Mouse (Mus musculus) NIH3T3 (cell line): ENCODE results near the gene Rad23b.
"Not testable (repeated sequence)": the region's sequence is repeated elsewhere in the genome, so short reads cannot be mapped to it uniquely, and the experiment has no call there.

ENCODE experiments used
- DNase-seq: peaks from one replicate; pipeline ENCODE4 v3.0.0-alpha.2; 2012; ENCODE audit warnings: low read depth

The Rad23b gene

DNA sequence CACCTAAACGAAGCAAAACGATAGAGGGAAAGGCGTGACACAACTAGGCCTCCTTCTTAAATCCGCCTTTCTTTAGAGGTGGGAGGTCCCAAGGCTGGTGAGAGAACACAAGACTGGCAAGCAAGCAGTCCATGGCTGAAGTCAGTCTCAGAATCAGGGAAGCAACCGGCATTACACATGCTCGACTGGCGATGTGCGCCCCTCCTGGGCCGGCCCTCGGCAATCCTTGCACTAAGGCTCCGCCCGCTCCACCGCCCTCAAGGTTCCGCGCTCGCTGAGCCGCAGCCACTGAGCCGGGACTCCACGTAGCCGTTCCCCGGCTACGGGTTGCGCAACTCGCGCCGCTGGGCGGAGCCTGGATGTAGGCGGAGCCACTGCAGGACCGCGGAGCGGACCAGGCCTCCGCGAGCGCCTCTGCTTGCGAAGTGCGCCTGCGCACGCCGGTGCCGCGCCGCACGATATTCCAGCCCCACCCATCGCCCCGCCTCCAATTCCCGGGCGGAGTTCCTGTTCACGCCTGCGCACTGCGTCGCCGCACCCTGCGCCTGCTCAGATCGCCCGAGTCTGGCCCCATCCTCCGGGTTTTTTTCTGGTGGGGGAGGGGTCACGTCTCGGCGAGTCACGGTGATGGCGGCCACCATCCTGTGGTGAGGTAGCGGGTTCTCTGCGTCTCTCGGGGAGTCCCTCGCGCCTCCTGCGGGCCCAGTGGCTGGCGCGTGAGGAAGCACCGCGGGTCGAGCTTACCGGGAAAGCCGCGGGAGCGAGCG is at the start of gene Rad23b:
TSS of gene Rad23b (plus strand) at position 592 of the 767 bp plus-strand sequence.
- DNase-seq, result peak; percentile 100

DNA sequence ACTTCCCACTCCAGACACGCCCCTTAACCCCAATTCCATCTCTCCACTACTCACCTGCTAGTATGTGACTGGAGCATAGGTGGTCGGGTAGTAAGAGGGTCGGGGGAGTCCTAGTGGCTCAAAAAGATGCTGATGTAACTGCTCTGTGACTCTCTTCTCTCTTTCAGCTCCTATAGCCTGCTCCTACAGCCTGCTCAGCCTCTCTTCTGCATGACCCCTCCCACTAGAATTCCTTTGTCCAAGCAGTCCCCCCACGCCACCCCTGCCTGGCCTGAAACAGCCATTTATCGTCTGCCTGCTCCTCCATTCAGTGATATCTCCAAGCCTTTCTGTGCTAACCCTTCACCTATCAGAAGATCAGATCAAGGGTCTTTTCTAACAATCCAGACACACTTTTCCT is 45.7 kb upstream of the Rad23b start:
- no peak for DNase-seq

DNA sequence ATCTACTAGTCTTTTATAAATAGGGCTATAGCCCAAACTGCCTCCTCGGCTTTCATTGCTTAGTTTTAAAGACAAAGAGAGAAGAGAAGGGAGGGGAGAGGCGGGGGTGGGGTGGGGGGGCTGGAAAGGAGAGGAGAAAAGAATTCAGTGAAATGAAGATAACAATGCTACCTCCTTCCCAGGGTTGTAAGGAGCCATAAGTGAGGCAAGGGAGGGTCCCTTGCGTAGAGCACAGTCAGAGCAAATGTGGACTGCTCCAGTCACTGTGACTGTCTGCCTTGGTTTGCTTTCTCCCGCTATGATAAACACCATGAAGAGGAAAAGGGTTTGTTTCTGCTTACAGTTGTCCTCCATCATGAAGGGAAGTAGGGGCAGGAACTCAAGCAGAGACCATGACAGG is 43.2 kb upstream of the Rad23b start:
- no peak for DNase-seq

DNA sequence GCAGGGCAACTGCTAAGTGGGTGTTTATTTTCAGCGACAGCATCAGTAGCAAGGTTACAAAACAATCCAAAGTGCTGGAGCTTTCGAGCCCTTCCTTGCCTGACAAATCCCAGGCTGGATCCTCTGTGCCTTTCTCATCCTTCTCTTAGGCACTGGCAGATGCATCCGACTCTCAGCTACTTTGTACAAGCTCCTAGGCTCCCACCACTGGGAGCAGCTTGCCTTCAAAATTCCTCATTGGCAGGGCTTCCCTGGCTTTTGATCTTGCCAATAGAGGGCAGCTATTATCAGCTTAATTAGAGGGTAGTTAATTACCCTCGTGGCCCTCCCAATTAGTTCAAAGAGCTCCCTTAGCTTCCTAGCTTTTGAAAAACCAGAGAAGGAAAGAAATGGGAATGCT is 33.1 kb upstream of the Rad23b start:
- DNase-seq, result no peak

DNA sequence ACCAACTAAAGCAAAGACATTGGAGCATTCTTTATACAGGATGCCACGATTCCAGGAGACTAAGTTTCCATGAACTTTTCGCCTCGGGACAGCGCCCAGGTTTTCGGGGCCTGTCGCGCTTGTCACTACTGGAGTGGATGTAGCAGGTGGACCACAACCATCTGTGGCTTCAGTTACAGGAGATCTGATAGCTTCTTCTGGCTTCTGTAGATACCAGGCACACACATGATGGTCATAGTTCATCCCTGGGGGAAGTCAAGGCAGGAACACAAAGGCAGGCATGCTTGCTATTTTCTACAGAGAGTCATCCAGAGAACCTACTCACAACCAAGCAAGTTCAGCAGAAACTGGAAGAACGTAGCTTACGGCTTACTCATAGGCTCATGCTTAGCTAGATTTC is 31.5 kb upstream of the Rad23b start:
- DNase-seq, result not testable (repeated sequence)

DNA sequence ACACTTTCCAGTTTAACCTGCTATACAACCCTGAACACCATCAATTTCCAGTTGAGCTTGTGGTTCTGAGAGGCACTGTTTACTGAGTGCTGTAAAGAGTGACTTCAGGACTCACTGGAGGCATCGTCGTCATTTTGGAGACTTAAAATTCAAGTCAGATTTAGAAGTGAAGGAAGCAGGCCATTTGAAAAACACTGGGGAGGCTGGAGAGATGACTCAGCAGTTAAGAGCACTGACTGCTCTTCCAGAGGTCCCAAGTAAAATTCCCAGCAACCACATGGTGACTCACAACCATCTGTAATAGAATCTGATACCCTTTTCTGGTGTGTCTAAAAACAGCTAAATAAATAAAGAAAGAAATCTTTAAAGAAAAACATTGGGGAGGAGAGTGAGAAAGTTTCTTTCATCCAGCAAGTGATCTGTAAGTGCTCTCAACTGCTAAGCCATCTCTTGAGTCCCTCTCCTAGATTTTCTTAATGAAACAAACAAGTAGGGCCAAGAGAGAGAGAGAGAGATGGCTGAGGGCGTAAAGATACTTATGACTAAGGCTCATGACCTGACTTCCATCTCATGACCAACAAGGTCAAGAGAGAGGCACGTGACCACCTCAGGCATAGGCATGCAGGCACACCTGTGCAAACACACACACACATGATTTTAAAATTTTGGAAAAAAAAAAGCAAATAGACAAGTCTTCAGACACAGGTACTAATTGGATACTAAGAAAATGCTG is 23.9 kb upstream of the Rad23b start:
- peak; percentile 90 for DNase-seq

DNA sequence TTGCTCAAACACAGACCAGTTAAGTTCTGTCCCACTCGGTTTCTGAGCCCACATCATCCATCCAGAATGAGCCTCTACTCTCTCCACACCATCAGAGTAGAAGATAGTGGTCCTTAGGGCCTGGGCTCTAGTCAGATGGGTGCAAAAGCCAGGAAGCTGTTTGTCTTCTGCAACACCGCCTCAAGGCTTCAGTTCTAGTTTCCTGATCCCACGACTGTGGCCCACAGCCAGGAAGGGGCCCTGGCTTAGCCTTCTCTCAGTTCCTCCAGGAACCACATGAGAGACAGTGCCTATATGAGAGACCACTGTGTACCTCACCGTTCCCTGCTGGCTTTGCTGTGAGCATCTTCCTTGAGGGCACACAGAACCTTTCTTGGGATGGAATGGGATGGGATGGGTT is 22.3 kb upstream of the Rad23b start:
- DNase-seq, result no peak

DNA sequence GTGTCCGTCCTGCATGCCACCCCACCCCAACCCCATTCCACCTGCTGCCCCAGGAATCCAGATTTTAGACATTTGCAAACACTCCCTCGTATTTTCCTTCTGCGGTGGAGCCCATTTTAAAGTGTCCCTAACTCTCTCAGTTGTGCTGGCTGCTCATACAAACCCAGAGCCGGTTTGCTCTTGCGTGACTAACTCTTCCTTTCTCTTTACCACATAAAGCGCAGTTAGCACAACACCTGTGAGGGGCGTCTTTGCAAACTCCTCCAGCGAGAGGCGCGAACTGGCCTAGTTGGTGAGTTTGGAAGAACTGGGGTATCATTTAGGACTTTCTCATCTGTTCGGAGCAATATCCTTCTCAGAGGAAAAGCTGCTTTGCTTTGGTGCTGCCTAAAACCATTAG is 21.4 kb upstream of the Rad23b start:
- no peak for DNase-seq

DNA sequence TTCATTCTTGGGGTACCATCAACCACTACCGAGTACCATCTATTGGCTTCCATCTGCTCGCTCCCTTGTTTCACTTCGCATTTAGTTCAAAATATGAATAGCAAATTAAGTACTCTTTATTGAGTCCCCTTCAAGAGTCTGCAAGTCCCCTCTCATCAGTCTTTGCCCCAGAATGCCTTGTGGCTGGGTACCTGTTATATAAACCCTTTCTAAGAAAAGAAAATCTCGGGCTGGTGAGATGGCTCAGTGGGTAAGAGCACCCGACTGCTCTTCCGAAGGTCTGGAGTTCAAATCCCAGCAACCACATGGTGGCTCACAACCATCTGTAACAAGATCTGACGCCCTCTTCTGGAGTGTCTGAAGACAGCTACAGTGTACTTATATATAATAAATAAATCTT is 20.9 kb upstream of the Rad23b start:
- not testable (repeated sequence) for DNase-seq

DNA sequence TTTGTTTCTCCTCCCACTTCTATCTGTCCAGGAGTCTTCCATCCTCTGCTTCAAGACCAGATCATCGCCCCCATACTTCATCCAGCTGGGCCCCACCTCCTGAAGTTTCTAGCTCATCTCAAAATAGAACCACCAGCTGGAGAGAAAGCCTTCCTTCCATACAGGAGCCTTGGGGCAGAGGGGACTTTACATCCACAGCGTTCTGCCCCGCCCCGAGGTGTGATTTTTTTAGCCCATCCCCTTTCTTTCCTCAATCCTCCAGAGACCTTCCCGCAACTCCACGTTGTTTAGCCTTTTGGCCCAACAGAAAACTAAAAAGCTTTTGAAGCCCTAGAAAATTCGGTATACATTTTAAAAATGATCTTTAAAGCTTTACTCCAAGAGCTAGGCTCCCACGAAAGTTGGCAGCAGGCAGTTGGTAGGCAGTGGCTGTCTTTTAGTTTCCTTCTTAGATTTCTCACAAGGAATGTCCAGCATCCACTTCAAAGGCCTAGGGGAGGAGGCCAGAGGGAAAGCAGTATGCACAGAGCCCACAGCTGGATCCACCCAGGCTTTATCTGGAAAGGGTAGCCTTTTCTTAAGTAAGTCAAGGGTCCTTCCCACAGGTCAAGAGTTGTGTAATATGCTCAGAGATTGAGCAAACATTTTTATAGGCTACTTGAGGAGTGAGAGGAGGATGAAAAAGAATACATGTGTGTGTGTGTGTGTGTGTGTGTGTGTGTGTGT is 20.1 kb upstream of the Rad23b start:
- DNase-seq, result peak; percentile 57

DNA sequence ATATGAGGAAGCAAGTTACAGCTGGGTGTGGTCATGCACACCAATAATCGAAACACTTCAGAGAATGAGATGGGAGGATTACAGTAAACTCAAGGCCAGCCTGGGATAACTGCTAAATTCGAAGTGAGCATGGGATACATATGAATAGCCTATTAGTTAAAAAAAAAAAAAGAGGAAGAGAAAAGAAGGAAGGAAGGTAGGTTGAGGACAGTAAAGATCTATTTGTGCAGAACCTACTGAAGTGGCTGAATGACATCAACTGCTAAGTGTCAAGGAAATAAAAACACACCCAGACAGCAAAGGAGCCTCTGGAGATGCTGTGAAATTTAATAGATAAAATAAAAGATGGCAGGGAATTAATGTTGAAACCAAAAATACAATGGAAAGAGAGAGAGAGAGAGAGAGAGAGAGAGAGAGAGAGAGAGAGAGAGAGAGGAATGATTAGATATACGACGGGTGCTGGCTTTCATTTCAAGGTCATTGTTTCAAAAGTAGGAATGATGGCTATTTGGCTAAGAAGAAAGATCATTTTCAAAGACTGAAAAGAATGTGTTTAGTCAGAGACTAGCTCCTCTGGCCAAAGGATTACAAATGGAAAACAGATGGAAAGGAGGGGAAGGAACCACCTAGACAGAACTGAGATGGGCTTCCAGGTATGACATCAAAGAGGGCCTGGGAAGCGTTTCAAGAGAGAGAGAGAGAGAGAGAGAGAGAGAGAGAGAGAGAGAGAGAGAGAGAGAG is 14.6 kb upstream of the Rad23b start:
- DNase-seq, result peak; percentile 51

DNA sequence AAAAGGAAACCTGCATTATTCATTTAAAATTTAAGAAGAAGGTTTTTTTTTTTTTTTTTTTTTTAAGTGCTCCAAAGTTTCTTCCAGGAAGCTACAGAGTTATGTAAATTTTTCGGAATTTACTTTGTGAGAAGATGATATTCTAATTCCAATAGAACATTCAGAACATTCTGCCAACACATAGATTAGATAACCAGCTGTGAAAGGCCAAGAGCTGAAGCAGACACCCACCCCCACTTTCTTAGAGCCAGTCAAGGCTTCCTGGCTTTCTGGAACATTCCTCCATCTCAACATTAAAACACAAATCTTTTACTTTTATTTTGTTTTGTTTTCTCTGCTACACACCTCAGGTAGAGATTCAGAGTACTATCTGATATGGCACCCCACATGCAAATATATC is 10.9 kb upstream of the Rad23b start:
- no peak for DNase-seq

DNA sequence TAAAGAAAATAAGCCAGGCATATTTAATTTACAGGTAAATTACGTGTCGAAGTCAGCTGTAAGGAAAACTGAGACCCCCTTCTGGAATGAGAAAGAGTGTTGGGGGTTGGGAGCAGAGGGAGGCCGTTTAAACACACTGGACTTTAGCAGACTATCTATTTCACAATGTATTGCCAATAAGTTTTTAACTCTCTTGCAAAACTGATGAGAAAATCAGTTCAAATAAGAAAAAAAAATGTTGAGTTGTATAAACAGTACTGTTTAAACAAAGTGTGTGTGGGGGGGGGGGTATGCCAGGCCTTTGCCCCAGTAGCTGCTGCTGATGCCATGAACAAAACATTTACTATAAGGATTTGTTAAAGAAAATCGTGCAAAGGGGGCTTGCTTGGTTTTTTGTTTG is 10.5 kb upstream of the Rad23b start:
- no peak for DNase-seq

DNA sequence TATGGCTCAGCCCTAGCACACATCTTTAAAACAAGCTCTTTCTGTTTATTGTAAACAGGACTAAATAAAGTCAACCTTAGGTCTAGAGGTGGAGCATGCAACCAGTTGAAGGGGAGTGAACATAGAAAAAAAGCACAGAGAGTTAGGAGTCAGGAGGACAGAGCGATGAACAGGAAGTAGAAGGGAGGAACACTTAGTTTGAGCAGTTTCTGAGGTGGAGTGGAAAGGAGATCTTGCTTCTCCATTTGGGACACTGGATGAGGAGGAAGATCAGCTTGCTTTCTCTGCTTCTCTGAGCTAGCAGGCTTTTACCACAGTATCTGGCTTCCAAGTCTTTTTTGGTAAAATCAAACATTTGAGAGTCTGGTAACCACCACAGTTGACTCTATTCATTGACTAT is 8.0 kb upstream of the Rad23b start:
- DNase-seq, result no peak

DNA sequence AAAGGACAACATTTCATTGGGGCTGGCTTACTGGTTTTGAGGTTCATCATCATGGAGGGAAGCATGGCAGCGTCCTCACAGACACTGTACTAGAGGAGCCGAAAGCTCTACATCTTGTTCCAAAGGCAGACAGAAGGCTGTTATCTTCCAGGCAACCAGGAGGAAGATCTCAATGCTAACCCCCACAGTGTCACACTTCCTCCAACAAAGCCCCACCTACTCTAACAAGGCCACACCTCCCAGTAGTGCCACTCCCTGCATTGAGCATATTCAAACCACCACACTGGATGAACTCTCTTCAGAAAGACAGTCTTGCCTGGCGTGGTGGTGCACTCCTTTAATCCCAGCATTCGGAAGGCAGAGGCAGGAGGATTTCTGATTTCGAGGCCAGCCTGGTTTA is 7.2 kb upstream of the Rad23b start:
- DNase-seq, result no peak

DNA sequence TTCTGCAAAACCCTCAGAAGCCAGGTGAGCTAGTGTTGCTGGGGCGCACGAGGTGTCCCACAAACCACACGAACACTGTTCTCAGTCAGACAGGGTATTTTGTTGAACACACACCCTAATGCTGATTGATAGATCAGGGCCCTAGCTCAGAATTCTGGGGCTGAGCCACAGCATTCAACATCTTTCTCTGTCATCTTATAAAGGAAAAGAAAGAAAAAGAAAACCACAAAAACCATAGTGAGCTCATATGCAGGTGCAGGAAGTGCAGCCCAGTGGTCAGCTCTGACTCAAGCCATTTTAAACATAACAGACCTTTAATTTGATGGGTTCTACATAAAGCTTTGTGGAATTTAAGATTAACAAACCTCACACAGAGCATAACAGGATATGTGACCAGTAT is 6.6 kb upstream of the Rad23b start:
- DNase-seq, result no peak

DNA sequence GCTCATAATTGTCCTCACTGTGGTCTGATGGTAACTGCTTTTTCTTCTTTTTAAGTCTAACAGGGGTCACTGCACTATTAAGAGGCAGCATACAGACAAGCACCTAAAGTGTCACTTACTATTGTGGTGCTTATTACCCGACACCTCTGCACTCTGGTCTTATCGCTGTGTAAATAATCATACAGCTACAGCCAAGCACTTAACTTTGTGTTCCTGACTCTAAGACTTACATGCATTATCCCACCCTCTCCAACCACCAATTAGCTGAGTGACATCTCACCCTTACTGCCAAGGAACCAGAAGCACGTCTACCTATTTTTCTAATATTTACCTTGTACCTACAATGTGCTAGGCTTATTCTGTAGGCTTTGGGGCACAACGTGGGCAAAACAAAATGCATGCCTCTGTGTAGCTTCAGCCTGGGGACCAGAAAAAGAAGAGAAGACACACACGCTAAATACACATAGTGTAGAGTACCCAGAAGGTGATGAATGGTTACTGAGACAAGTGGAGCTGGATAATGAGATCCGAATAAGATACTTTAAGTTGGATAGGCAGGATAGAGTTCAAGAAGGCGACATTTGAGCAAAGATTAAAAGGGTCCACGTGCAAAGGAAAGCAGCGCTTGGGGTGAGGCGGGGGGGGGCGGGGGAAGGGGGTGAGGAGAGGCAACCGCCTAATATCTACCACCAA is 938 bp upstream of the Rad23b start:
- DNase-seq, result no peak

DNA sequence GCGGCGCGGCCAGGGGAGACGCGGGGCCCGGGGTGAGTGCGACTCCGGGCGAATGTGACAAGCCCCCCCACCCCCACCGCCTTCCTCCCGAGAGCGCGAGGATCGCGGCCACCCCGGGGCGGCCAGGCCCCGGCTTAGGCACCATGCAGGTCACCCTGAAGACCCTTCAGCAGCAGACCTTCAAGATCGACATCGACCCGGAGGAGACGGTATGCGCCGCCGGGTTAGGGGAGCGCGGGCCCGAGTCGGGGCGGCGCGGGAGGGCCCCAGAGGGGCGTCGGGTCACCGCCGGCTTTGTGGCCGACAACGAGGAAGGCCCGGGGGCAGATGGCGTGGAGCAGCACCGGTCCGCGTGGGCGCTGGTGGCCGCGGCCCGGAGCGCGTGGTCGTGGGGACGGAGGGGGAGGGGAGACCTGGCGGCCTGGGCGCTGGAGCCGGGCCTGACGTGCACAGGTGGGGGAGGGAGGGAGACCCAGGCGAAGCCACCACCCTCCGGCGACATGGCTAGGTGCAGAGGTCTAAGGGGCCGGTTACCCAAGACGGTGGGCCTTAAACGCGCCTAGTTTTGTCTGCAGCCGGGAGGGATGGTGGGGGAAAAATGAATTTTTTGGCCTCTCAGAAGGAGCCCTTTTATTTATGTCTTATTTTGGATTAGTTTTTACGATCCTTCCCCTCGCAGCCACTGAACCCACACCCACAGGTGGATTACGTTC is 532 bp downstream of the Rad23b start:
- no peak for DNase-seq

DNA sequence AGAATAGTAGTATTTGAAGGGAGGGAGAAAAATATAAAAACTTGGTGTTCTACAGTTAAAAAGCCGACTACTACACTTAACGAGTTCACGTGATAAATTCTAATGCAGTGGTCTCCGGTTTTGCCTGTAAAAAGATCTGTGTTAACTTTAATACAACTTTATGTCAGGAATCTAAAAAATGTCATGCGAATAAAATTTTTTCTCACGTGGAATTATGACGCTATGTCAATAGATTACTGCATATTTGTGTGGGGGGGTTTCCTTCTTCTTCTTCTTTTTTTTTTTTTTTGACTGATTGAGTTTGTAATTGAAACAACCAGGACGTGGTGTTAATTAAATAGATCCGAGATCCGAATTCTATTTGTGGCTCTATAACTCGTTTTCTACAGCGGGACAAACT is 1.2 kb downstream of the Rad23b start:
- DNase-seq, result no peak

DNA sequence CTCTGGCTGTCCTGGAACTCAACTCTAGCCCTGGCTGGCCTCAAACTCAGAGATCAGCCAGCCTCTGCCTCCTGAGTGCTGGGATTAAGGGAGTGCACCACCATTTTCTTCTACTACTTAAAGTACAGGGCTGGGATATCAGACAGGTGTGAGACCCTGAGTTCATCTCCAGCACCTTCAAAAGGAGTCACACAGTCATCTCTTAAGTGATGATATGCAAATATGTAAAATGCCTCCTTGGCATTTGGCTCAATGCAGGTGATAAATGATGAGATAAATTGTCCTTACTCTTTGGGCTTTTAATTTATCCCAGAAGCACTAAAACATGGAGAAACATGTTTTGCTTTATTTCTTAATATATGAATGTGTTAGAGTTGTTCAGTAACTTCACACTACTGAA is 2.0 kb downstream of the Rad23b start:
- no peak for DNase-seq

DNA sequence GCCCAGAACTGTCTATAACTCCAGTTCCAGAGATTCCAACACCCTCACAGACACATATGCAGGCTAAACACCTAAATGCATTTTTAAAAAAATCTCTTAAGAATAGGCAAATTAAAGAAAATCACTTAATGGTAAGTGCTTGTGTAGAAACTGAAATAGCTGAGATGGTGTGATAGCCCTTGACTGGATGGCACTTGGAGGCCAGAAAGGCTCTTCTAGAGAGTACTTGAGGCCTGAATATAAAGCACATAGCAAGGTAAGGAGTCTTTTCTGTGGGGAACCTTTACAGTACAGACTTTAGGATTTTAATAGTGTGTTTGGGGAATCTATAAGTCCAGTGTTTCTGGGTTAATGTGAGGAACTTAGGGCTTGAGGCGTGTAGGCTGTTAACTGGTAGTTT is 4.2 kb downstream of the Rad23b start:
- DNase-seq, result no peak
